Mouse (Mus musculus) Muller cell, postnatal 12 days (primary cell): Measurements from ENCODE around the gene Fuom.

ENCODE experiments used
- DNase-seq: peaks from one replicate; pipeline ENCODE4 v3.0.0-alpha.2; 2015; ENCODE audit errors: inconsistent ontology term

Gene Fuom

DNA sequence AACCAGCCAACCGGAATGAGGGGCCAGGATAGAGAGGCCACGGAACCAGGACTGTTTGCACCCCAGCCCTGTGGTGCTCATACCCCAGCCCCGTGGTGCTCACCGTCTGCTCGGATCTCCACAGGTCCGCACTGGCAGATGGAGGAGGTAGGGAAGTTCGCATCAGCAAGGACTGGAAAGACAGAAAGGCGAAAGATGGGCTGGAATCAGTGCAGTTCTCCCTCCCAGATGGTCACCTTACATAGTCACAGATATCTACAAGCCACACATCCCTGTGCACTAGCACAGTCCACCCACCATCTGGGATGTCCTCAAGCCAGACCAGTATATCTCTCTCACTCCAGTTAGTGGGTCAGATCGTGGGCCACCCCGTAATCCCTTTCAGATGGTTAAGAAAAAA is 743 bp downstream of the Fuom start:
- no peak for DNase-seq

GRCm38 (mm10) chr7:140098466-140098865 is 3.8 kb downstream of the Fuom start:
- no peak for DNase-seq

DNA sequence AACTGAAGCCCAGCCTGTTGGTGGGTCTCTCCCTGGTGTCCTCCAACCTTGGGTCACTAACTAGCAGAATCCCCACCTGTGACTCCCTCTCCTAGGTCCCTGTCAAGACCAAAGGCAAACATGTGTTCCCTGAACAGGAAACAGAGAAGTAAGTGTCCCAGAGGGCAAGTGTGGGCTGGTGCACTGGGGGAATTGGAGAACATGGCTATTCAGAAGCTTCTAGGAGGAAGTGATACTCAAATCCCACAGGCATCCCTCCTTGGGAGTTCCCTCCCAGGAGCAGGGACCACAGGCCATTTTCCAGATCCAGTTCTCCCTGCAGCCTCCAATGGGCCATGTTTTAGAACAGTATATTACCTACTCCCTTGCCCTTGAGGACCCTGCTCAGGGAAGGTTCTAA is 6.2 kb downstream of the Fuom start:
- DNase-seq: no peak

- no peak for DNase-seq
Measured at GRCm38 (mm10) chr7:140095556-140095955, 6.7 kb downstream of the Fuom start.

DNA sequence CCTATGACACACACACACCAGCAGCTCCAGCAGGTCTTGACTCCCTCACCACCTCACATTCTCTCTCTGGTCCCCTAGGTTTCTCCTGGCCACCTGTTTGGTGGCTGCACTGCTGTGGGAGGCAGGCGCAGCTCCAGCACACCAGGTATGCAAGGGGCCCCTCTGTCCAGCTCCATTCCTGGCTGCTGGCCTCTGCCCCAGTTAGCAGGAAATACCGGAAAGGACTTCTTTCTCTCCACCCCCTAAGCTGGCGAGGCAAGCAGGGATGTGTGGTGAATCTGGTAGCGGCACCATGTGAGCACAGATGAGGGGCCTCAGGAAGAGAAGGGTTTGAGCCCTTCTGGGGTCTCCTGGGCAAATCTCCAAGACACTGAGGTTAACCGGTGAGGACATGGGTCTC is 7.3 kb downstream of the Fuom start:
- DNase-seq: no peak

GRCm38 (mm10) chr7:140092924-140093528 is 9.2 kb downstream of the Fuom start, which contains the start of gene Prap1:
Gene Prap1 (plus strand): TSS chr7:140093395.
- no peak for DNase-seq

DNA sequence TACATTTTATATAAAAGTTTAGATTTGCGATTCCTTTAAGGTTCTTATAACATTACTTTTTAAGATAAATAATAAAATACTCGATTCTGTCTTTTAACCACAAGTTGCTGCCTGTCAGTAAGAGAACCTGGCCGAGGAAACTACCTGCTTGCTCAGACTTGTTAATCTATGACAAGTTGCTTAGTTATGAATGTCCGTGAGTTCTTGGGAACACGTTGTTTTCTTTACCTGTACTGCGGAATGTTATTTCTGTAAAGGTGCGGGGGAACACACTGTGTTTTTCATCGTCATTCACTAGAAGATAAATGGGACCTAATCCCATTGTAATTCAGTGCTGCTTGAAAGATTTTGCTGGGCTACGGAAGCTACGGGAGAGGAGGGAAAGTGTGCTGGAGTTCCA is 11.6 kb downstream of the Fuom start:
- no peak for DNase-seq

GRCm38 (mm10) chr7:140082242-140082678 is 20.0 kb downstream of the Fuom start, which contains the start of gene Caly:
Gene Caly (minus strand): TSS chr7:140082548.
- DNase-seq: peak; percentile 58

DNA sequence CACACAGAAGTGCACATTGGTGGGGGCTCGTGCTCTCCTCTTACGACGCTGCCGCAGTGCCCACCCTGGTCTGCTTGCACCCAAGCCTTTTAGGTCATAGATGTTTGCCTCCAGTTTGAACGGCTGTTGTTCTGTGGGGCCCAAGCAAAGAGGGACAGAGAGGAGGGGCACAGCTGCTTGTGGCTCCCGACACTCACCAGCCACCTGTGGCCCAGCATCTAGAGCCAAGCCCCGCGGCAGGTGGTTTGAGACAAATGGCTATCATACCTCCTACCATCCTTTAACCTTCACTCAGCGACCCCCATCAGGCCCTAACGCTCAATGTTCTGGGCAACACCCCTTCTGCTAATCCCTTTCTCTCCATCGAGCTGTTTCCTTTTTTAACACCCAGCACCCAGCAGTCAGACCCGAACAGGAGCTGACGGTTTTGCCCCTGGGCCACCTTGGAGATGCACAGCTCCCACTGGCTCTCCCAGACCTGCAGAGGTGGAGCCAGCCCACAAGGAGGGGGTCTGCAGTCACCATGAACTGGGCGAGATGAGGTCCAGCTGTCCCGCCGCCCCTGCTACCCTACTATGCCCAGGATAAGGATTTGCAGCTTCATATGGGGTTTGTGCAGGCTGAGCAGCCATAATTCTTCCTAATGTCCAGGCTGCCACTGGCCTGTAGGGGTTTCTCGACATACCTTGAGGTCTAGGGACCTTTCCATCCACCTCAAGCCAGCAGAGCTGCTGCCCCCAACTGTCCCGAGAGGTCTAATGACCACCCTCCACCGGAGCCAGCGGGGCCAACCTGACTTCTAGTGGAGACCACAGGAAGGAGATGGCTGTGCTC is 20.6 kb downstream of the Fuom start:
- DNase-seq: no peak

GRCm38 (mm10) chr7:140080503-140081156 is 21.6 kb downstream of the Fuom start:
- peak; percentile 77 for DNase-seq

- peak; percentile 66 for DNase-seq
Measured at GRCm38 (mm10) chr7:140078711-140079110, 23.5 kb downstream of the Fuom start.

DNA sequence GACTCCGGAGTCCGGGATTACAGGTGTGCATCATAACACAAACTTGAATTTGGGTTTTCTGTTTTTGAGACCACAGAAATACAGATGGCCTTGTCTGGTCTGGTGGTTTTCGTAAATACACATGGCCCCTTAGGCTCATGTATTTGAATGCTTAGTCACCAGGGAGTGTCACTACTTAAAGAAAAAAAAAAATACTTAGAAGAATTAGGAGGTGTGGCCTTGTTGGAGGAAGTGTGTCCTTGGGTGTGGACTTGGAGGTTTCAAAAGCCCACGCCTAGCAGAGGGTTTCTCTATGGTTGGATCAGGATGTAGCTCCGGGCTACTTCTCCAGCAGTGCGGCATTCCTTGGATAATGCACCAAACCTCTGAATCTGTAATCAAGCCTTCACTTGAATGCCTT is 24.5 kb downstream of the Fuom start:
- no peak for DNase-seq

- no peak for DNase-seq
Measured at GRCm38 (mm10) chr7:140070042-140070711, 32.1 kb downstream of the Fuom start.

- no peak for DNase-seq
Measured at GRCm38 (mm10) chr7:140067397-140067796, 34.8 kb downstream of the Fuom start.

DNA sequence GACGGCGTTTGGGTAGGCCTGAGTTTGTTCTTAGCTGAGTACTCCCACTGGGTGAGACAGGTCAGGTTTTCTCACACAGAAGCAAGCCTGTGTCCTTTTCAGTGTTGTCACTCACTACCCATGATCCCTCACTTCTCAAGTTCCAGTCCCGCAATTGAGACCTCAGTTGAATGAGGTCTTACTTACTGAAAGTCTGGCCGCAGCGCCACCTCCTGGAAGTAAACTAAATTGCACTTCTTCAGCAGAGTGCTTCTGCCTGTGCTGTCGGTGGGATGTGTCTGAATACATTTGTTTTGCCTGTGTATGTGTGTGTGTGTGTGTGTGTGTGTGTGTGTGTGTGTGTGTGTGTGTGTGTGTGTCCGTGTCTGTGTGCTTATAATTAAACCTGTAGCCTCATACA is 39.1 kb downstream of the Fuom start:
- peak; percentile 43 for DNase-seq

- peak; percentile 22 for DNase-seq
Measured at GRCm38 (mm10) chr7:140062307-140062706, 39.9 kb downstream of the Fuom start.

DNA sequence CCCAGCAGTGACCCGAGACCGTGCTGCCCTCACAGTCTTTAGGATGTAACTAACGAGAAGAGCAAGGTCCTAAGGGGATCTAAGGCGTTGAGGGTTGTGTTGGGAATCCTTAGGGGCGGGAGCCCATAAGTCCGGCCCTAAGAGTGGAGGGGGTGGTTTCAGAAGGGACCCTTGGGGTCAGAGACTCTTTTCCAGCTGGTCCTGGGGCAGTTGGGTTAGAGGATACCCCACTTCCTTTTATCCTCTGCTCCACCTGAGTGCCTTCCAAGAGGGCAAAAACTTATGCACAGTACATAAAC is 40.5 kb downstream of the Fuom start:
- no peak for DNase-seq

DNA sequence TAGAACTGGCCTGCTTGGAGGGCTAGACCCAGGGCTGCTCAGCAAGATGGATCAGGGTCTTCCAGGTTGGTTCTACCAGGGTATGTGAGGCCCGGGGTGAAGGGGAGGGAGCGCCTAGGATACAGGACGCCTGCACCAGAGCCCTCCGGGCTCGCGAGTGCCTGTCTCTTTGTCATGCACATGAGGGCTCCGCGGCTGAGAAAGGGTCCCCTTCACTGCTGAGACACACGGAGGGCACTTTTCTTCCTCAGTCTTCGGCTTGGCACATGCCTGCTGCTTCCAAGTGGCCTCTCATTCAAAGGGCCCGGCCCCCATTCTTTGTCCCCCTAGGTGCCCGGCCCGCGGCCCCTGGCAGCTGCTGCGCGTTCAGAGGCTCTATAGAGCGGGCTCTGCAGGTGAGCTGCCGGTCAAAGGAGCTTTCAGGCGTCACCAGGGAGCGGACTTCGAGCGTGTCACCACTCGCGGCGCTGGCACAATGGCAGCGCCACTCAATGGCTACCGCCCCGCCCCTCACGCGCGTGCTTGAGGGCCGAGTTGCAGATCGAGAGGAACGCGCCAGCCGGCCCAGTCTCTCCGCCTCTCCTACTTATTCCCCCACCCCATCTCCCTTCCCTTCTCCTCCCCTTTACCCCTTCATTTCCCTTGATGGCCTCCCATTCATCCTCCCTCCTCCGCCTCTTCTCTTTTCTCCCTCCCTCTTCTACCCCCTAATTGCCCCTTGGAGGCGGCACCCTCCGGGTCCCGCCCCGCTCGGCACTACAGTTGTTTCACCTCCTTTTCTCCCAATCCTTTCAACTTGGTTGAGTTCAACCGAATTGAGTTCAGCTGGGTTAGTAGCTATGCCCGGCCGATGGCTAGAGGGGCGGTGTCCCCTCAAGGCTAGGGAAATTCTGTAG is 41.1 kb downstream of the Fuom start:
- DNase-seq: peak; percentile 42

GRCm38 (mm10) chr7:140059601-140060000 is 42.6 kb downstream of the Fuom start:
- DNase-seq: no peak

DNA sequence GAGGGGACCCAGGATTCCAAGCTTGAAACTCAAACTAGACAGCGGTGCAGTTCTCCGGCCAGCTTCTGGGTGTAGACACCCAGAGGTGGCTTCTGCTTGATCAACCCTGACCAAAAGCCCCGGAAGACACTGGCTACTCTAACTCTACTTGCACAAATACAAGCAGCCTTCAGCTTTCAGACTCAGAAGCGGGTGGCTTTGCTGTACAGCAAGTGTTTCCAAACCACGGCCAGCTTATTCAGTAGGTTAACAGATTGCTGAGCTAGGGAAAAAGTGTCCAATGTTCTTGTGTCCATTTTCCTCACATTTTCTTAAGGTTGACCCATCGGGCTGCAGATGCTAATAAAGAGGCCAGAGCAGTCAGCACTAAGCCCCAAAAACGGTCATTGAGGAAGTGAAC is 43.7 kb downstream of the Fuom start:
- DNase-seq: no peak
